Mouse (Mus musculus) small intestine, adult 2 months (tissue): ENCODE data around the gene Rxra. TPM values are rescaled to one million over a fixed set of nuclear protein-coding genes. Genes with fewer than 3 reads are reported as not detected.

ENCODE experiments used
- H3K27ac ChIP-seq: fragments of 200-500 bp; 2 replicates; pipeline ENCODE4 v1.5.1; 2012; ENCODE audit warnings: low read depth, low read length, control low read depth, inconsistent platforms; ENCODE audit not compliant: insufficient read depth
- H3K27me3 ChIP-seq: fragments of 200-500 bp; 2 replicates; pipeline ENCODE4 v1.6.1; 2012; ENCODE audit warnings: mild to moderate bottlenecking, moderate library complexity, low read length, inconsistent platforms; ENCODE audit not compliant: control insufficient read depth, insufficient read depth
- H3K36me3 ChIP-seq: fragments of 200-500 bp; 2 replicates; pipeline ENCODE4 v1.6.1; 2012; ENCODE audit warnings: mild to moderate bottlenecking, low read length, control low read depth, inconsistent platforms; ENCODE audit not compliant: control insufficient read depth, insufficient read depth
- H3K4me1 ChIP-seq: fragments of 200-500 bp; 2 replicates; pipeline ENCODE4 v1.6.1; 2012; ENCODE audit warnings: low read length, inconsistent platforms, mixed read lengths; ENCODE audit not compliant: control insufficient read depth, insufficient read depth, insufficient read length
- H3K4me3 ChIP-seq: fragments of 200-500 bp; 2 replicates; pipeline ENCODE4 v1.5.1; 2012; ENCODE audit warnings: low read depth, mild to moderate bottlenecking, control low read depth, inconsistent platforms, low read length, moderate library complexity
- CTCF ChIP-seq: fragments of 200-500 bp; IDR thresholded peaks from 2 replicates; pipeline ENCODE4 v1.5.1; 2012; ENCODE audit warnings: low read depth, mild to moderate bottlenecking, control low read depth, inconsistent platforms, low read length, moderate library complexity, mixed read lengths; ENCODE audit not compliant: insufficient replicate concordance, insufficient read length; ENCODE audit errors: extremely low read depth
- POLR2A ChIP-seq: fragments of 200-500 bp; IDR thresholded peaks from 2 replicates; pipeline ENCODE4 v1.6.1; 2012; ENCODE audit warnings: low read depth, mild to moderate bottlenecking, control low read depth, inconsistent platforms, low read length, moderate library complexity
- WGBS: fragments of 180-500 bp; shearing (Covaris S2); methylation state at CpG from one replicate; pipeline ENCODE4 v1.1.7; 2018; 5-methylcytosine and 5-hydroxymethylcytosine counted together
- polyA plus RNA-seq: library from polyadenylated mRNA; depleted of rRNA; stranded (reverse); fragments of >200 nt; gene quantifications from 2 replicates; pipeline ENCODE4 v1.2.3, GENCODE M21; 2012

Gene Rxra
- polyA plus RNA-seq, 1 experiment = 110 TPM

DNA sequence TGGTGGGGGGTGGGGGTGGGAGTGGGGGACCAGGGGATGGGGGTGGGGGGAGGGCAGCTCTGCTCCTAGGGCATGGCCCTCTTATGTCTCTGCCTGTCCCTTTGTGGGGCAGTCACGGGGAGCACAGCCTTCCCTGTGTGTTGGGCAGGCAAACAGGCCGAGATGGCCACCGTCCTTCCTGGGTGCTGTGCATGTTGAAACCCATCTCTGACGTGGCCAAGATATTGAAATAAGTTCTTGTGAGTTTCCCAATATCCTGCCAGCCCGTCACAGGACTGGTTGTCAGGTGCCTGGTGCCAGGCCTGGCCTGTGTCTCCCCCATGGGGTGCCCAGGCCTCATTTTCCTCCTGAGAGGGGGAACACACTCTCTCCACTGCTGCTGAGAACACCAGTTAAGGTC, 37.9 kb downstream of the Rxra start:
- Histone ChIP-seq H3K27ac (no peak overlapping the region), H3K27me3 (no peaks in the 10 kb centered on the region), H3K4me3 (no peak overlapping the region), H3K36me3 (no peaks in the 10 kb centered on the region), H3K4me1 (peaks cover 63% of the 10 kb centered on the region)
- TF ChIP-seq POLR2A = no peak
- TF ChIP-seq CTCF = no peak
- 80% methylated on average over 5 of the region's 5 CpGs for WGBS

GRCm38 (mm10) chr2:27715221-27715620, 39.0 kb downstream of the Rxra start:
- Histone ChIP-seq H3K27ac (peak overlapping the region; percentile 72), H3K27me3 (no peaks in the 10 kb centered on the region), H3K4me1 (peaks cover 74% of the 10 kb centered on the region), H3K36me3 (no peaks in the 10 kb centered on the region), H3K4me3 (no peak overlapping the region)
- WGBS = 22% methylated on average over 4 of the region's 4 CpGs
- no peak for TF ChIP-seq POLR2A
- no peak for TF ChIP-seq CTCF

DNA sequence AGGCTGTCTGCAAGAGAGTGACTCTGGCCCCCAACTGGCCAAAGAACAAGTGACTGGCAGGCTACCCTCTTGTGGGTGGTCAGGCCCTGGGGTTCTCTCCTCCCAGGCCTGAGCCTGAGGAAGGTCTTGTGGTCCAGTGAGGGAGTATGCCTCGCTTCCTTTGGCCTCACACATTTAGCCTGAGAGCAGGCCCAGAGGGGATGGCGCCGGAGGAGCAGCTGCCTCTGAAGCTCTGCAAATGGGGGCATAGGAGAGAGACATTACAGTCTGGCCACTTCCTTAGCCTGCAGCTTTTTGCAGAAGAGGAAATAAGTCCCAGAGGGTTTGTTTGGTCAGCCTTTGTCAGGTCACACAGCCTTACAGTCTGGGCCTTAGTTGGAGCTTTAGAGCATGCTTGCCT, 40.1 kb downstream of the Rxra start:
- TF ChIP-seq POLR2A (no peak), CTCF (no peak)
- Histone ChIP-seq H3K36me3 (no peaks in the 10 kb centered on the region), H3K4me3 (no peak overlapping the region), H3K27ac (peak overlapping the region; percentile 66; the same call in 1 of the 2 replicates), H3K27me3 (no peaks in the 10 kb centered on the region), H3K4me1 (peaks cover 73% of the 10 kb centered on the region)
- 74% methylated on average over 3 of the region's 3 CpGs for WGBS

- Histone ChIP-seq H3K36me3 (no peaks in the 10 kb centered on the region), H3K27ac (0 out of 2 replicates have a peak overlapping the region, but pooled peaks have one; percentile 24), H3K4me3 (no peak overlapping the region), H3K27me3 (no peaks in the 10 kb centered on the region), H3K4me1 (peaks cover 71% of the 10 kb centered on the region)
- TF ChIP-seq POLR2A = no peak
- no peak for TF ChIP-seq CTCF
Measured at GRCm38 (mm10) chr2:27718191-27718590, 42.0 kb downstream of the Rxra start.

- Histone ChIP-seq H3K36me3 (no peaks in the 10 kb centered on the region), H3K27ac (no peak overlapping the region; the same call in 1 of the 2 replicates), H3K4me3 (no peak overlapping the region), H3K27me3 (no peaks in the 10 kb centered on the region), H3K4me1 (peaks cover 59% of the 10 kb centered on the region)
- TF ChIP-seq POLR2A (no peak), CTCF (no peak)
- WGBS = 33% methylated on average over 10 of the region's 10 CpGs
Measured at GRCm38 (mm10) chr2:27719601-27720000, 43.4 kb downstream of the Rxra start.

- H3K27ac ChIP-seq = no peak overlapping the region
- 93% methylated on average over 4 of the region's 4 CpGs for WGBS
Measured at GRCm38 (mm10) chr2:27721611-27722010, 45.4 kb downstream of the Rxra start.

DNA sequence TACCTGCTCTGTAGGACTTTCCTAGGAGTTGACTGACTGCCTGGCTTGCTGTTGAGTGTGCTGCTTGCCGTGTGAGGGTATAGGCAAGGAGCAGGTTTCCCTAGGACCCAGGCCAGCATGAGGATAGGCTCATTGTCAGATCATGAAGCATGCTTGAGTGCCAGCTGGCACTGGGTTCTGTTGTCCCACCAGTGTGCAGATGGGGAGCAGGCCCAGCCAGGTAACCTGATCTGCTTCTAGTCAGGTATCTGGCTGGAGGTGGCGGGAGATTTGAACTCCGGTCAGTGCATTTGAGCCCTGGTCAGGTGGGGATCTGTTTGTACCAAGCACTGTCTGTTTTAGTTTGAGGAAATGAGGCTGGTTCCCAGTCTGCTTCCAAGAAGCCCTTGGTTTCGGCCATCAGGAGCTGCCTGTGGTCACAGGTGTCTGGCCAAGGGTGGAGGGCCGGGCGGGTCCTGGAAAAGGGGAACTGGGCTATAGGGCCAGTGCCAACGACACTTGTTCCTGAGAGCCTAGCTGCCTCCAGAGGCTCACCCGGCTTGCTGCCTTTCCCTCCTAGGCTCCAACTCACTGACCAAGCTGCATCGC, 48.6 kb downstream of the Rxra start:
- Histone ChIP-seq H3K4me3 (no peak overlapping the region), H3K27ac (no peak overlapping the region), H3K36me3 (no peaks in the 10 kb centered on the region), H3K27me3 (no peaks in the 10 kb centered on the region), H3K4me1 (peaks cover 16% of the 10 kb centered on the region)
- WGBS = 87% methylated on average over 9 of the region's 9 CpGs
- no peak for TF ChIP-seq POLR2A
- no peak for TF ChIP-seq CTCF

More at GRCm38 (mm10) chr2:27721611-27722010, 45.4 kb downstream of the Rxra start:
- Histone ChIP-seq H3K36me3 (no peaks in the 10 kb centered on the region), H3K27me3 (no peaks in the 10 kb centered on the region), H3K4me3 (no peak overlapping the region), H3K4me1 (peaks cover 42% of the 10 kb centered on the region)
- TF ChIP-seq POLR2A = no peak
- no peak for TF ChIP-seq CTCF
